Mouse (Mus musculus) spleen, adult 2 months (tissue): ENCODE measurements around the gene Arl8a.

Experiments
- CTCF ChIP-seq: fragments of 200-500 bp; IDR thresholded peaks from 2 replicates; pipeline ENCODE4 v1.5.1; 2011; ENCODE audit warnings: mild to moderate bottlenecking, inconsistent platforms; ENCODE audit not compliant: insufficient read depth, insufficient read length, insufficient replicate concordance; ENCODE audit errors: extremely low read depth
- POLR2A ChIP-seq: fragments of 200-500 bp; IDR thresholded peaks from 2 replicates; pipeline ENCODE4 v1.6.1; 2011; ENCODE audit warnings: low read depth, low read length, inconsistent platforms

- TF ChIP-seq CTCF (no peak), POLR2A (no peak)
Observed at GRCm38 (mm10) chr1:135143940-135144339, 2.7 kb upstream of the Arl8a start.
